Mouse (Mus musculus) kidney, adult 2 months (tissue): ENCODE measurements around the gene Dpysl5.

Experiments
- CTCF ChIP-seq: fragments of 200-500 bp; conservative IDR thresholded peaks from 2 replicates; pipeline ENCODE4 v1.5.1; 2011; ENCODE audit warnings: low read depth, mild to moderate bottlenecking, control low read depth, low read length, moderate library complexity, mixed read lengths; ENCODE audit not compliant: insufficient read depth, insufficient read length
- POLR2A ChIP-seq: fragments of 200-500 bp; IDR thresholded peaks from one replicate; pipeline ENCODE4 v1.6.1; 2011; ENCODE audit warnings: low read depth, low read length, control low read depth

GRCm38 (mm10) chr5:30721935-30722334 lies 10.6 kb downstream of the Dpysl5 start:
- TF ChIP-seq POLR2A: no peak
- no peak for TF ChIP-seq CTCF
